Mouse (Mus musculus) monocyte, adult 5-6 weeks (primary cell): ENCODE data around the gene Fancc. TPM values are rescaled to one million over a fixed set of nuclear protein-coding genes. Genes with fewer than 3 reads are reported as not detected.
"Not testable (repeated sequence)": the region's sequence is repeated elsewhere in the genome, so short reads cannot be mapped to it uniquely, and the experiment has no call there.

Experiments
- ATAC-seq: fragments of 153-309, 156-312 bp; replicated peaks from 2 replicates; pipeline ENCODE4 v1.8.0; 2017; ENCODE audit warnings: mild to moderate bottlenecking; ENCODE audit not compliant: low TSS enrichment, insufficient number of reproducible peaks, severe bottlenecking, poor library complexity, low FRiP score
- total RNA-seq: library from RNA; stranded (forward); fragments of 200-1000, 200-491, 200-594 nt; gene quantifications from 3 replicates; pipeline ENCODE4 v1.2.3, GENCODE M21; 2017

The Fancc gene
- total RNA-seq, 1 experiment from 2014 or later = 5.9 TPM

- peak; percentile 92 for ATAC-seq
These were observed 65.8 kb downstream of the Fancc start for GRCm38 (mm10) chr13:63431030-63431856.

GRCm38 (mm10) chr13:63430681-63431029, 66.4 kb downstream of the Fancc start:
- peak; percentile 5; the same call in 1 of the 2 replicates for ATAC-seq

GRCm38 (mm10) chr13:63430206-63430605, 66.9 kb downstream of the Fancc start:
- 0 out of 2 replicates have a peak, but pooled peaks have one; percentile 7 for ATAC-seq

GRCm38 (mm10) chr13:63428211-63428610, 68.9 kb downstream of the Fancc start:
- ATAC-seq = not testable (repeated sequence)

- no peak for ATAC-seq
These were observed 74.0 kb downstream of the Fancc start for GRCm38 (mm10) chr13:63423060-63423459.

GRCm38 (mm10) chr13:63421225-63421624, 75.9 kb downstream of the Fancc start:
- ATAC-seq = no peak

- no peak for ATAC-seq
These were observed 78.9 kb downstream of the Fancc start for GRCm38 (mm10) chr13:63418148-63418547.

- ATAC-seq = no peak
These were observed 80.3 kb downstream of the Fancc start for GRCm38 (mm10) chr13:63416824-63417223.

- no peak for ATAC-seq
These were observed 84.4 kb downstream of the Fancc start for GRCm38 (mm10) chr13:63412662-63413061.

- ATAC-seq = no peak
These were observed 85.6 kb downstream of the Fancc start for GRCm38 (mm10) chr13:63411310-63412022.

GRCm38 (mm10) chr13:63410578-63411298, 86.3 kb downstream of the Fancc start:
- ATAC-seq = no peak

GRCm38 (mm10) chr13:63405151-63405550, 91.9 kb downstream of the Fancc start:
- ATAC-seq = no peak

- no peak for ATAC-seq
These were observed 92.4 kb downstream of the Fancc start for GRCm38 (mm10) chr13:63404657-63405056.

- no peak for ATAC-seq
These were observed 94.3 kb downstream of the Fancc start for GRCm38 (mm10) chr13:63402823-63403222.

GRCm38 (mm10) chr13:63400069-63400468, 97.0 kb downstream of the Fancc start:
- no peak for ATAC-seq

- ATAC-seq = no peak
These were observed 99.7 kb downstream of the Fancc start for GRCm38 (mm10) chr13:63397420-63397819.

GRCm38 (mm10) chr13:63394304-63395063, 102.6 kb downstream of the Fancc start:
- no peak for ATAC-seq

GRCm38 (mm10) chr13:63385234-63385633, 111.8 kb downstream of the Fancc start:
- no peak for ATAC-seq

- no peak for ATAC-seq
These were observed 112.3 kb downstream of the Fancc start for GRCm38 (mm10) chr13:63384775-63385174.
